Mouse (Mus musculus) spleen, adult 2 months (tissue): ENCODE results near the gene Atp6ap1. TPM values are rescaled to one million over a fixed set of nuclear protein-coding genes. Genes with fewer than 3 reads are reported as not detected.

ENCODE experiments used
- DNase-seq, 2 experiments: peaks; one replicate each; pipeline versions ENCODE4 v3.0.0 to v3.0.0-alpha.2; 2012 to 2021; ENCODE audit warnings: low spot score in 2 of 2, low read depth in 1 of 2
- H3K27ac ChIP-seq: fragments of 200-500 bp; 2 replicates; pipeline ENCODE4 v1.5.1; 2012; ENCODE audit warnings: low read length, inconsistent platforms; ENCODE audit not compliant: insufficient read depth
- H3K27me3 ChIP-seq: fragments of 200-500 bp; 2 replicates; pipeline ENCODE4 v1.6.1; 2012; ENCODE audit warnings: mild to moderate bottlenecking, moderate library complexity, low read length, inconsistent platforms; ENCODE audit not compliant: control insufficient read depth, insufficient read depth
- H3K36me3 ChIP-seq: fragments of 200-500 bp; 2 replicates; pipeline ENCODE4 v1.6.1; 2012; ENCODE audit warnings: mild to moderate bottlenecking, low read length, inconsistent platforms; ENCODE audit not compliant: control insufficient read depth, insufficient read depth
- H3K4me1 ChIP-seq: fragments of 200-500 bp; 2 replicates; pipeline ENCODE4 v1.6.1; 2011; ENCODE audit warnings: inconsistent platforms; ENCODE audit not compliant: control insufficient read depth, insufficient read depth, insufficient read length
- H3K4me3 ChIP-seq: fragments of 200-500 bp; 2 replicates; pipeline ENCODE4 v1.5.1; 2011; ENCODE audit warnings: mild to moderate bottlenecking, inconsistent platforms; ENCODE audit not compliant: insufficient read depth, insufficient read length; ENCODE audit errors: extremely low read depth
- CTCF ChIP-seq: fragments of 200-500 bp; IDR thresholded peaks from 2 replicates; pipeline ENCODE4 v1.5.1; 2011; ENCODE audit warnings: mild to moderate bottlenecking, inconsistent platforms; ENCODE audit not compliant: insufficient read depth, insufficient read length, insufficient replicate concordance; ENCODE audit errors: extremely low read depth
- POLR2A ChIP-seq: fragments of 200-500 bp; IDR thresholded peaks from 2 replicates; pipeline ENCODE4 v1.6.1; 2011; ENCODE audit warnings: low read depth, low read length, inconsistent platforms
- WGBS: fragments of 180-500 bp; shearing (Covaris S2); methylation state at CpG from one replicate; pipeline ENCODE4 v1.1.7; 2018; 5-methylcytosine and 5-hydroxymethylcytosine counted together
- polyA plus RNA-seq: library from polyadenylated mRNA; depleted of rRNA; stranded (reverse); fragments of >200 nt; gene quantifications from 2 replicates; pipeline ENCODE4 v1.2.3, GENCODE M21; 2012

Gene Atp6ap1
- polyA plus RNA-seq, 1 experiment, result 267 TPM

GRCm38 (mm10) chrX:74281732-74282394 is 15.0 kb upstream of the Atp6ap1 start, which contains the start of the genes Taz and Dnase1l1:
Gene Taz (plus strand): TSS chrX:74281912.
Gene Dnase1l1 (minus strand): TSS chrX:74282337.
- Histone ChIP-seq H3K4me3 (peak within 1 kb of the TSS; percentile 67), H3K4me1 (no peaks in the 10 kb centered on the region; the same call in 1 of the 2 replicates), H3K27me3 (no peaks in the 10 kb centered on the region), H3K36me3 (peaks cover 1% of the 10 kb centered on the region; the same call in 1 of the 2 replicates), H3K27ac (peak within 1 kb of the TSS; percentile 74)
- DNase-seq, result peak in 1 of 2 experiments; percentile 53
- no peak for TF ChIP-seq CTCF
- no peak for TF ChIP-seq POLR2A
- 20% methylated on average over 16 of the region's 16 CpGs for WGBS

GRCm38 (mm10) chrX:74282395-74283091 is 14.4 kb upstream of the Atp6ap1 start:
- no peaks in the 10 kb centered on the region for H3K27me3 ChIP-seq
- TF ChIP-seq CTCF (no peak), POLR2A (no peak)
- WGBS, result 30% methylated on average over 39 of the region's 39 CpGs
- no peaks in the 10 kb centered on the region; the same call in 1 of the 2 replicates for H3K4me1 ChIP-seq
- H3K27ac ChIP-seq, result peak overlapping the region; percentile 74
- H3K36me3 ChIP-seq, result peaks cover 1% of the 10 kb centered on the region; the same call in 1 of the 2 replicates
- DNase-seq, result peak; percentile 71 to 83
- peak overlapping the region; percentile 67 for H3K4me3 ChIP-seq

GRCm38 (mm10) chrX:74283092-74283437 is 13.8 kb upstream of the Atp6ap1 start:
- WGBS, result 40% methylated on average over 5 of the region's 5 CpGs
- no peak for TF ChIP-seq CTCF
- TF ChIP-seq POLR2A, result no peak
- Histone ChIP-seq H3K27ac (peak overlapping the region; percentile 74), H3K27me3 (no peaks in the 10 kb centered on the region), H3K4me3 (peak overlapping the region; percentile 67), H3K4me1 (no peaks in the 10 kb centered on the region; the same call in 1 of the 2 replicates), H3K36me3 (peaks cover 1% of the 10 kb centered on the region; the same call in 1 of the 2 replicates)
- DNase-seq, result no peak

- Histone ChIP-seq H3K27me3 (no peaks in the 10 kb centered on the region), H3K27ac (no peak overlapping the region), H3K4me3 (no peak overlapping the region), H3K36me3 (no peaks in the 10 kb centered on the region; the same call in 1 of the 2 replicates), H3K4me1 (no peaks in the 10 kb centered on the region)
- WGBS, result 71% methylated on average over 4 of the region's 4 CpGs
- DNase-seq, result no peak
- no peak for TF ChIP-seq POLR2A
- no peak for TF ChIP-seq CTCF
These were observed 3.5 kb upstream of the Atp6ap1 start for GRCm38 (mm10) chrX:74293431-74293830.

- no peak for DNase-seq
- H3K27me3 ChIP-seq, result no peaks in the 10 kb centered on the region
- TF ChIP-seq POLR2A (no peak), CTCF (no peak)
- WGBS, result 81% methylated on average over 1 of the region's 1 CpGs
- no peak overlapping the region; the same call in 1 of the 2 replicates for H3K27ac ChIP-seq
- peaks cover 12% of the 10 kb centered on the region for H3K36me3 ChIP-seq
- H3K4me3 ChIP-seq, result no peak overlapping the region
- H3K4me1 ChIP-seq, result peaks cover 5% of the 10 kb centered on the region; the same call in 1 of the 2 replicates
These were observed 1.5 kb downstream of the Atp6ap1 start for GRCm38 (mm10) chrX:74298348-74298747.

GRCm38 (mm10) chrX:74299721-74300120 is 2.8 kb downstream of the Atp6ap1 start:
- peaks cover 5% of the 10 kb centered on the region; the same call in 1 of the 2 replicates for H3K4me1 ChIP-seq
- H3K27ac ChIP-seq, result peak overlapping the region; percentile 71
- no peak for DNase-seq
- peaks cover 13% of the 10 kb centered on the region for H3K36me3 ChIP-seq
- 42% methylated on average over 3 of the region's 3 CpGs for WGBS
- no peak overlapping the region for H3K4me3 ChIP-seq
- H3K27me3 ChIP-seq, result no peaks in the 10 kb centered on the region
- TF ChIP-seq POLR2A, result no peak
- no peak for TF ChIP-seq CTCF
